Mouse (Mus musculus) G1E (cell line): ENCODE data around the gene Gm20422.

Source experiments
- CTCF ChIP-seq: IDR thresholded peaks from 2 replicates; pipeline ENCODE4 v1.5.1; 2012; ENCODE audit warnings: low read depth, low read length, inconsistent platforms, mixed read lengths
- GATA1 ChIP-seq: IDR thresholded peaks from 2 replicates; pipeline ENCODE4 v1.6.1; 2012; ENCODE audit warnings: borderline replicate concordance, low read length, inconsistent platforms, mixed read lengths
- GATA2 ChIP-seq: IDR thresholded peaks from 2 replicates; pipeline ENCODE4 v1.6.1; 2012; ENCODE audit warnings: low read depth, low read length, inconsistent platforms, borderline replicate concordance
- POLR2AphosphoS5 ChIP-seq: IDR thresholded peaks from 2 replicates; pipeline ENCODE4 v1.6.1; 2012; ENCODE audit warnings: low read depth, low read length, inconsistent platforms; ENCODE audit not compliant: insufficient replicate concordance
- TAL1 ChIP-seq: conservative IDR thresholded peaks from 2 replicates; pipeline ENCODE4 v1.6.1; 2012; ENCODE audit warnings: low read depth, low read length, inconsistent platforms, mixed read lengths

GRCm38 (mm10) chr8:69749544-69750454 lies 24.9 kb downstream of the Gm20422 start, which contains the start of gene Zfp963:
- TF ChIP-seq TAL1: no peak
- TF ChIP-seq CTCF: no peak
- no peak for TF ChIP-seq GATA1
- no peak for TF ChIP-seq GATA2
- TF ChIP-seq POLR2AphosphoS5: no peak
